Mouse (Mus musculus): ENCODE measurements around the gene Glt8d2. TPM values are rescaled to one million over a fixed set of nuclear protein-coding genes. Genes with fewer than 3 reads are reported as not detected.

Glt8d2 gene
- polyA plus RNA-seq, 1 experiment from 2014 or later, result 2.2 TPM

Other genes with a start within 250 kb of the Glt8d2 start
- not detected in 2 replicates for gene Gm1553, start 198.0 kb downstream of the Glt8d2 start, polyA plus RNA-seq (2016; fragmentation: Nextera tagmentation; extraction: Ambion mirVana)
- 35.7 and 43.3 TPM in 2 replicates for gene 1190007I07Rik, start 67.4 kb downstream of the Glt8d2 start, polyA plus RNA-seq (2016; fragmentation: Nextera tagmentation; extraction: Ambion mirVana)
- 288 and 307 TPM in 2 replicates for gene Tdg, start 60.8 kb downstream of the Glt8d2 start, polyA plus RNA-seq (2016; fragmentation: Nextera tagmentation; extraction: Ambion mirVana)
- 25.6 and 27.2 TPM in 2 replicates for gene Hcfc2, start 5.5 kb upstream of the Glt8d2 start, polyA plus RNA-seq (2016; fragmentation: Nextera tagmentation; extraction: Ambion mirVana)
- gene Nfyb, start 73.5 kb upstream of the Glt8d2 start, polyA plus RNA-seq (2016; fragmentation: Nextera tagmentation; extraction: Ambion mirVana), result 60.7 and 61.1 TPM in 2 replicates
- gene Txnrd1, start 143.3 kb upstream of the Glt8d2 start, polyA plus RNA-seq (2016; fragmentation: Nextera tagmentation; extraction: Ambion mirVana), result 163 and 169 TPM in 2 replicates
- gene Eid3, start 176.0 kb upstream of the Glt8d2 start, polyA plus RNA-seq (2016; fragmentation: Nextera tagmentation; extraction: Ambion mirVana), result 0.15 and 0.20 TPM in 2 replicates